Comparison of ENCODE assay signal across 20 mouse cellular contexts in genomic region chr3:97948518-97948917, GRCm38 (mm10). TPM values are rescaled to one million over a fixed set of nuclear protein-coding genes. Genes with fewer than 3 reads are reported as not detected.
A peak's percentile ranks its signal among the peaks of the same experiment; 100 is the strongest.
DNase-seq lines count a peak whose midpoint lies in the region; ATAC-seq lines count a peak whose summit lies in the region.
"Had no signal": no experiment of that assay in that cellular context is flagged by ENCODE, and none has a peak within 500 bp of the region (broad histone marks: within the 10 kb centered on the region; RNA-seq: fewer than 3 reads in every experiment).

No protein-coding gene starts in this region.

- no peaks in the 10 kb centered on the region for H3K36me3 ChIP-seq in megakaryocyte, embryonic 14.5 days (replicated peaks; ENCODE audit: low read length)
- H3K36me3 ChIP-seq: embryonic facial prominence, embryonic 12.5 days; heart, embryonic 12.5 days; hindbrain, embryonic 15.5 days; intestine, embryonic 15.5 days had no signal

- H3K4me1 ChIP-seq in megakaryocyte, embryonic 14.5 days = peaks cover 49% of the 10 kb centered on the region
- H3K4me1 ChIP-seq: hindbrain, embryonic 15.5 days had no signal

- intact Hi-C loops in heart, postnatal 36 days (cut with DNase I) = no loop called here

- no peaks in the 10 kb centered on the region for H3K27me3 ChIP-seq in megakaryocyte, embryonic 14.5 days (replicated peaks)
- H3K27me3 ChIP-seq: embryonic facial prominence, embryonic 12.5 days; heart, embryonic 12.5 days; hindbrain, embryonic 15.5 days; intestine, embryonic 15.5 days; Patski had no signal

- no peaks in the 10 kb centered on the region for H3K9me3 ChIP-seq in megakaryocyte, embryonic 14.5 days
- H3K9me3 ChIP-seq: hindbrain, embryonic 15.5 days; intestine, embryonic 15.5 days had no signal

- no peak for DNase-seq in heart, postnatal 36 days
- no peak for DNase-seq in right cerebral cortex, postnatal 4 days
- no peak for DNase-seq in adrenal gland, postnatal 10 days
- DNase-seq: adrenal gland, adult 2 months; adrenal gland, postnatal 36 days; cerebellum, adult 8-10 months; cerebellum, postnatal 14 days; embryo, embryonic 11 days; gastrocnemius, adult 2 months; gastrocnemius, postnatal 25 days had no signal

- H3K4me3 ChIP-seq in megakaryocyte, embryonic 14.5 days (replicated peaks) = peak overlapping the region; percentile 51
- H3K4me3 ChIP-seq: embryonic facial prominence, embryonic 12.5 days; gastrocnemius, adult 2 months; heart, embryonic 12.5 days; hindbrain, embryonic 15.5 days; intestine, embryonic 15.5 days had no signal

- no peak for ATAC-seq in megakaryocyte, adult 5-6 weeks (ENCODE audit: poor library complexity, severe bottlenecking)
- peak; percentile 90 for ATAC-seq in CD4-positive, CD25-positive, alpha-beta regulatory T cell, adult 4 months
- peak; percentile 93 for ATAC-seq in inflammation-experienced regulatory T-cells, adult 6 months
- ATAC-seq: forebrain, embryonic 14.5 days; intestine, embryonic 15.5 days; Patski had no signal

RNA-seq across cellular contexts. Expression of gene Sec22b, which starts 47.5 kb away (rescaled TPM):
- 34.0 and 73.4 TPM in 2 replicates for polyA plus RNA-seq in megakaryocyte, embryonic 14.5 days (2012; ENCODE audit: insufficient read depth, low replicate concordance)
- total RNA-seq in megakaryocyte, adult 5-6 weeks (2015) = 83.9 and 98.2 TPM in 2 replicates
- total RNA-seq in megakaryocyte, adult 5-6 weeks (2017) = 51.7 and 69.2 TPM in 2 replicates
- 10 to 100 TPM; 80.3 to 83.7 TPM for polyA plus RNA-seq in CD4-positive, CD25-positive, alpha-beta regulatory T cell, adult 4 months (2017; shearing (Covaris generic))
- polyA plus RNA-seq in inflammation-experienced regulatory T-cells, adult 6 months (2017; shearing (Covaris generic)) = 100 to 1,000 TPM in 1 of 3 experiments, 10 to 100 TPM in 2; 74.0 to 102 (median 82.1) TPM
- total RNA-seq in heart, postnatal 36 days (2021) = 10 to 100 TPM; 37.7 to 39.7 TPM
- 10 to 100 TPM; 78.5 to 85.2 TPM for total RNA-seq in adrenal gland, postnatal 10 days (2021)
